Mouse (Mus musculus) lung, postnatal 0 days (tissue): ENCODE measurements around the gene Hip1.

Experiments
- CTCF ChIP-seq: IDR thresholded peaks from 2 replicates; pipeline ENCODE4 v1.5.1; 2016; ENCODE audit warnings: antibody characterized with exemption, mild to moderate bottlenecking
- EP300 ChIP-seq: IDR thresholded peaks from 2 replicates; pipeline ENCODE4 v1.6.1; 2016; ENCODE audit warnings: antibody characterized with exemption, mild to moderate bottlenecking, control low read depth

- TF ChIP-seq EP300 = no peak
- no peak for TF ChIP-seq CTCF
Measured at GRCm38 (mm10) chr5:135537326-135537725, 7.6 kb downstream of the Hip1 start.
